Mouse (Mus musculus) hindbrain, embryonic 12.5 days (tissue): Measurements from ENCODE around the gene Col4a2. TPM values are rescaled to one million over a fixed set of nuclear protein-coding genes. Genes with fewer than 3 reads are reported as not detected.

Experiments used
- ATAC-seq: fragments of 200-750 bp; cut with Nextera tagmentation; 2 replicates; pipeline ENCODE4 v1.8.0; 2017; ENCODE audit warnings: moderate TSS enrichment; ENCODE audit not compliant: low FRiP score
- H3K27ac ChIP-seq: fragments of 300-500 bp; sonication (generic); 2 replicates; pipeline ENCODE4 v1.5.1; 2016; ENCODE audit warnings: mild to moderate bottlenecking
- H3K27me3 ChIP-seq: fragments of 300-500 bp; sonication (generic); 2 replicates; pipeline ENCODE4 v1.6.1; 2016; ENCODE audit warnings: mild to moderate bottlenecking
- H3K36me3 ChIP-seq: fragments of 300-500 bp; sonication (generic); 2 replicates; pipeline ENCODE4 v1.6.1; 2016; ENCODE audit warnings: mild to moderate bottlenecking
- H3K4me1 ChIP-seq: fragments of 300-500 bp; sonication (generic); 2 replicates; pipeline ENCODE4 v1.6.1; 2016
- H3K4me2 ChIP-seq: fragments of 300-500 bp; sonication (generic); replicated peaks from 2 replicates; pipeline ENCODE4 v1.6.1; 2016; ENCODE audit warnings: mild to moderate bottlenecking
- H3K4me3 ChIP-seq: fragments of 300-500 bp; sonication (generic); 2 replicates; pipeline ENCODE4 v1.5.1; 2016; ENCODE audit warnings: mild to moderate bottlenecking
- H3K9ac ChIP-seq: fragments of 300-500 bp; sonication (generic); 2 replicates; pipeline ENCODE4 v1.6.1; 2016; ENCODE audit warnings: mild to moderate bottlenecking, moderate library complexity
- H3K9me3 ChIP-seq: fragments of 300-500 bp; sonication (generic); replicated peaks from 2 replicates; pipeline ENCODE4 v1.6.1; 2016; ENCODE audit warnings: mild to moderate bottlenecking
- WGBS: fragments of 180-500 bp; shearing (Covaris S2); methylation state at CpG from one replicate; pipeline ENCODE4 v1.1.7; 2016; 5-methylcytosine and 5-hydroxymethylcytosine counted together
- polyA plus RNA-seq: library from polyadenylated mRNA; unstranded; fragments of >200 nt; fragmentation: Nextera tagmentation; extraction: Ambion mirVana; gene quantifications from 2 replicates; pipeline ENCODE4 v1.2.1, GENCODE M21; 2016

Col4a2 gene
- polyA plus RNA-seq, 1 experiment from 2014 or later, result 74.6 TPM

GRCm38 (mm10) chr8:11298531-11299316 lies 13.9 kb upstream of the Col4a2 start:
- Histone ChIP-seq H3K27ac (0 out of 2 replicates have a peak overlapping the region, but pooled peaks have one; percentile 35), H3K27me3 (no peaks in the 10 kb centered on the region; the same call in 1 of the 2 replicates), H3K4me1 (peaks cover 4% of the 10 kb centered on the region; the same call in 1 of the 2 replicates), H3K4me2 (no peak overlapping the region), H3K4me3 (no peak overlapping the region), H3K9ac (no peak overlapping the region), H3K9me3 (no peaks in the 10 kb centered on the region), H3K36me3 (no peaks in the 10 kb centered on the region)
- 67% methylated on average over 12 of the region's 12 CpGs for WGBS
- no peak for ATAC-seq

GRCm38 (mm10) chr8:11299317-11299602 lies 13.3 kb upstream of the Col4a2 start:
- H3K27ac ChIP-seq, result no peak overlapping the region
- no peak for ATAC-seq

DNA sequence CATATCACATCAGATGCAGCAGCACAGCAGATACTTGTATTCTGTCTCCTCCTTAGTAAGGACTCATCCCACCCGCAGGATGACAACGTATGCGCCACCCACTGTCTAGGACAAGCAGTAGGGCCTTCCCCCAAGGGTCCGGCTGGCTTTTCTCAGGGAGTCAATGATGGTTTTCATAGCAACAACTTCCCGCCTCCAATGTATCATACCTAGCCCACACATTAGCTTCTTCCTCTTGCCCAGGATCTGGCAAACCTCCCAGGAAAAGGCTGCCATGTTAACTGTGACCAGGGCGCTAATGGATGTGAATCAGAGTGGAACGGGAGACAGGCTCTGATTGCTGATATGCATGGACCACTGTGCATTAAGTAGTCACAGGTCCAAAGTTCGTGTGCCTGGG lies 12.2 kb upstream of the Col4a2 start:
- H3K4me3 ChIP-seq, result no peak overlapping the region
- ATAC-seq, result no peak

More at GRCm38 (mm10) chr8:11299317-11299602, 13.3 kb upstream of the Col4a2 start:
- Histone ChIP-seq H3K4me3 (no peak overlapping the region), H3K4me1 (peaks cover 4% of the 10 kb centered on the region; the same call in 1 of the 2 replicates), H3K9ac (no peak overlapping the region), H3K4me2 (no peak overlapping the region), H3K27me3 (peaks cover 2% of the 10 kb centered on the region; the same call in 1 of the 2 replicates), H3K9me3 (no peaks in the 10 kb centered on the region), H3K36me3 (no peaks in the 10 kb centered on the region)
- 68% methylated on average over 3 of the region's 3 CpGs for WGBS

GRCm38 (mm10) chr8:11304027-11304601 lies 8.5 kb upstream of the Col4a2 start:
- no peak for ATAC-seq
- H3K9ac ChIP-seq, result no peak overlapping the region
- no peak overlapping the region for H3K27ac ChIP-seq
- 90% methylated on average over 6 of the region's 6 CpGs for WGBS
- H3K4me1 ChIP-seq, result peaks cover 8% of the 10 kb centered on the region; the same call in 1 of the 2 replicates
- H3K9me3 ChIP-seq, result no peaks in the 10 kb centered on the region
- H3K4me2 ChIP-seq, result no peak overlapping the region
- H3K36me3 ChIP-seq, result no peaks in the 10 kb centered on the region
- peaks cover 11% of the 10 kb centered on the region for H3K27me3 ChIP-seq
- no peak overlapping the region for H3K4me3 ChIP-seq

More for the DNA sequence above, 12.2 kb upstream of the Col4a2 start:
- WGBS, result 84% methylated on average over 8 of the region's 8 CpGs
- no peak overlapping the region for H3K9ac ChIP-seq
- H3K4me1 ChIP-seq, result peaks cover 4% of the 10 kb centered on the region; the same call in 1 of the 2 replicates
- peaks cover 2% of the 10 kb centered on the region; the same call in 1 of the 2 replicates for H3K27me3 ChIP-seq
- no peaks in the 10 kb centered on the region for H3K9me3 ChIP-seq
- no peak overlapping the region for H3K4me2 ChIP-seq
- H3K36me3 ChIP-seq, result no peaks in the 10 kb centered on the region
- no peak overlapping the region for H3K27ac ChIP-seq

- no peaks in the 10 kb centered on the region for H3K9me3 ChIP-seq
- no peak overlapping the region for H3K27ac ChIP-seq
- H3K4me3 ChIP-seq, result no peak overlapping the region
- H3K27me3 ChIP-seq, result peaks cover 25% of the 10 kb centered on the region
- ATAC-seq, result no peak
- 92% methylated on average over 1 of the region's 1 CpGs for WGBS
- H3K36me3 ChIP-seq, result no peaks in the 10 kb centered on the region
- peaks cover 14% of the 10 kb centered on the region; the same call in 1 of the 2 replicates for H3K4me1 ChIP-seq
- no peak overlapping the region for H3K4me2 ChIP-seq
- H3K9ac ChIP-seq, result no peak overlapping the region
These were observed 7.1 kb upstream of the Col4a2 start for GRCm38 (mm10) chr8:11305539-11305938.

GRCm38 (mm10) chr8:11307451-11307850 lies 5.2 kb upstream of the Col4a2 start:
- Histone ChIP-seq H3K9ac (no peak overlapping the region), H3K36me3 (no peaks in the 10 kb centered on the region), H3K4me2 (no peak overlapping the region), H3K4me3 (no peak overlapping the region), H3K27ac (no peak overlapping the region), H3K9me3 (no peaks in the 10 kb centered on the region), H3K4me1 (peaks cover 20% of the 10 kb centered on the region), H3K27me3 (peaks cover 43% of the 10 kb centered on the region)
- 75% methylated on average over 7 of the region's 7 CpGs for WGBS
- peak; percentile 30; the same call in 1 of the 2 replicates for ATAC-seq

- Histone ChIP-seq H3K27ac (no peak overlapping the region), H3K27me3 (peaks cover 54% of the 10 kb centered on the region), H3K4me1 (peaks cover 32% of the 10 kb centered on the region), H3K9me3 (no peaks in the 10 kb centered on the region), H3K36me3 (no peaks in the 10 kb centered on the region), H3K9ac (no peak overlapping the region), H3K4me2 (no peak overlapping the region), H3K4me3 (no peak overlapping the region)
- ATAC-seq, result no peak
- 40% methylated on average over 7 of the region's 7 CpGs for WGBS
These were observed 4.0 kb upstream of the Col4a2 start for GRCm38 (mm10) chr8:11308570-11308998.

DNA sequence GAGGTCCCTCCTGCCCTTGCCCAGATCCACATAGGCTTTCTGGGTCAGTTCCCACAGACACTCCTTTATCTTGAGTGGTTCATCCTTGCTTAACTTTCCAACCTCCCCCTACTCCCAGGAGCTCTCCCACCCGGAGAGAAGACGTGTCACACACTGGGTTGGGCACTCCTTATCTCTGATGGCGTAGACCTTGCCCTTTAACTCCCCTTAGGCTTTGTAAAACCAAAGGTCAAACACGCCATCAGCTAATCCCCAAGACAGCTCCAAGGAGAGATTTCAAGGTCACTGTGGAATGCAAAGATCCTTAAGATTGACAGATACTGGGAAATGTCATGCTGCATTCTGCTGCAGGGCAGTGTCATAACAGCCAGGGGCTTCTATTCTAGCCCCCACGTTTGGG lies 3.4 kb upstream of the Col4a2 start:
- Histone ChIP-seq H3K36me3 (no peaks in the 10 kb centered on the region), H3K4me1 (peaks cover 38% of the 10 kb centered on the region), H3K9ac (no peak overlapping the region), H3K27ac (no peak overlapping the region), H3K4me3 (no peak overlapping the region), H3K4me2 (no peak overlapping the region), H3K27me3 (peaks cover 59% of the 10 kb centered on the region), H3K9me3 (no peaks in the 10 kb centered on the region)
- 47% methylated on average over 5 of the region's 5 CpGs for WGBS
- no peak for ATAC-seq

DNA sequence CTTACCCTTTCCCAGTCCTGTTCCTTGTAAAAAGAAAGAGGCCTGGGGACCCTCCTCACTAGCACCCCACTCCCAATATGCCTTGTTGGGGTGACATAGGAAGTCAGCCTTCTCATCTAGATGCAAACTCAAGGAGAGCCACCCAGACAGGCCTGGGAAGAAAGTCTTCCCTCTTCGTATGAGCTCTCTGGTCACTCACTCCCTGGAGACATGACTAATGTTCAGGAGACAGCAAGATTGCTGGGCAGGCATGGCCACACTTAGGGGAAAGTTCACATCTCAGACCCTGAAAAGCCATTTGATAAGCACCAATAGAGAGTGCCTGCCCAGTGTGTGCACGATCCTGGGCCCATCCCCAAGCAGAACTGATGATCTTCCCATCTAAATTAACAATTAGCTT lies 2.6 kb upstream of the Col4a2 start:
- Histone ChIP-seq H3K4me1 (peaks cover 40% of the 10 kb centered on the region), H3K36me3 (no peaks in the 10 kb centered on the region), H3K4me3 (no peak overlapping the region), H3K27ac (no peak overlapping the region), H3K9ac (no peak overlapping the region), H3K27me3 (peaks cover 67% of the 10 kb centered on the region), H3K9me3 (no peaks in the 10 kb centered on the region), H3K4me2 (no peak overlapping the region; the same call in 1 of the 2 replicates)
- 59% methylated on average over 2 of the region's 2 CpGs for WGBS
- no peak for ATAC-seq

GRCm38 (mm10) chr8:11311681-11312348 lies 790 bp upstream of the Col4a2 start:
- H3K36me3 ChIP-seq, result no peaks in the 10 kb centered on the region
- ATAC-seq, result 0 out of 2 replicates have a peak, but pooled peaks have one; percentile 5
- no peaks in the 10 kb centered on the region for H3K9me3 ChIP-seq
- peak overlapping the region; percentile 96 for H3K4me2 ChIP-seq
- 1% methylated on average over 34 of the region's 34 CpGs for WGBS
- peaks cover 40% of the 10 kb centered on the region for H3K4me1 ChIP-seq
- peak overlapping the region; percentile 14; the same call in 1 of the 2 replicates for H3K27ac ChIP-seq
- peaks cover 71% of the 10 kb centered on the region for H3K27me3 ChIP-seq
- H3K9ac ChIP-seq, result peak overlapping the region; percentile 57
- peak overlapping the region; percentile 63 for H3K4me3 ChIP-seq

DNA sequence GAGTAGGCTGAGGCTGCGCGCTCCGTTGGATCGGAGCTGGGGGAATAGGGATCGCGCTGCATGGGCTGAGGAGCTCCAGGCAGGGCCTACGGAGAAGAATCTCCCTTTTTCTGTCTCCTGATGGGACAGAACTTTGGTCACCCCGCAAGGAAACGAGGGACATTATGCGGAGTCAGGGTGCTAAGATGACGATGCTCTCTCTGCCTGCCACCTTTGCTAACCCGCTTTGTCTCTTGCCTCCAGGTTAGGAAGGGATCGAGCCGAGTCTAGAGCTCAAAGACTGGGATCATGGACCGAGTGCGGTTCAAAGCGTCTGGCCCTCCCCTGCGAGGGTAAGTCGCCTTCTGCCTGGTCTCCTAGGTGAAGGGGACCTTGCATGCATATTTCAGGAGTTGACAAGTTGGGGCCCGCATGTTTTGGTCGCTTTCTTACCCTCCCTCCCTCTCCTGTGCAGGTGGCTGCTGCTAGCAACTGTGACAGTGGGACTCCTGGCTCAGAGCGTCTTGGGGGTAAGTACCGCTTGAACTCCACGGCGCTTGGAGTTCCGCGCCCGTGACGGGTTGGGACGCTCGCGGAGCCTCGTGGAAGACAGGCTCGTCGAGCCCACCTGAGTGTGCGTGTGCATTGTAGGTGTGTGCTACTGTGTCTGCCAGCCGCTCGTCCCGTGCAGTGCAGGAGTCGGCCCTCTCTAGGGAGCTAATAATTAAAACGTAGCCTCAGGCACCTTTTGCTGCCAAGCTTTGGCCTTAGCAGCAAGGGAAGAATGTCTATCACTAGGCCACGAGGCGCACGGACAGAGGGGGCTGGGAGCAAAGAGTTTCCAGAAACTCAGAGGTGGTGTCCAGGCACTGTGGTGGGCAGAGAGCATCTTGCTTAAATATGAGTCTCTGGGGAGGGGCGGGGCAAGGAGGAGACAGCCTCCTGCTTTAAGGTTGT lies 839 bp downstream of the Col4a2 start:
- H3K36me3 ChIP-seq, result no peaks in the 10 kb centered on the region
- H3K9ac ChIP-seq, result peak overlapping the region; percentile 57
- H3K4me1 ChIP-seq, result peaks cover 33% of the 10 kb centered on the region
- peak; percentile 5; the same call in 1 of the 2 replicates for ATAC-seq
- no peaks in the 10 kb centered on the region for H3K9me3 ChIP-seq
- peak overlapping the region; percentile 63 for H3K4me3 ChIP-seq
- peaks cover 66% of the 10 kb centered on the region for H3K27me3 ChIP-seq
- peak overlapping the region; percentile 96 for H3K4me2 ChIP-seq
- 0 out of 2 replicates have a peak overlapping the region, but pooled peaks have one; percentile 13 for H3K27ac ChIP-seq
- WGBS, result 3% methylated on average over 45 of the region's 45 CpGs
